Mouse (Mus musculus): ENCODE measurements at regions not wholly inside any gene's neighbourhood (a gene's known extent, or its start where the extent isn't known, plus 50 kb on each side); places are given as distances from the start of the nearest gene placed in this dataset.

- no peak for DNase-seq (ENCODE audit: low spot score)
Observed at GRCm38 (mm10) chr19:21913005-21913670, 135.0 kb downstream of the Cemip2 start.

- DNase-seq (ENCODE audit: low spot score): no peak
Observed at GRCm38 (mm10) chr19:21913748-21914611, 135.8 kb downstream of the Cemip2 start.

- DNase-seq (ENCODE audit: low spot score): no peak
Observed at GRCm38 (mm10) chr19:21914658-21915057, 136.5 kb downstream of the Cemip2 start.

DNA sequence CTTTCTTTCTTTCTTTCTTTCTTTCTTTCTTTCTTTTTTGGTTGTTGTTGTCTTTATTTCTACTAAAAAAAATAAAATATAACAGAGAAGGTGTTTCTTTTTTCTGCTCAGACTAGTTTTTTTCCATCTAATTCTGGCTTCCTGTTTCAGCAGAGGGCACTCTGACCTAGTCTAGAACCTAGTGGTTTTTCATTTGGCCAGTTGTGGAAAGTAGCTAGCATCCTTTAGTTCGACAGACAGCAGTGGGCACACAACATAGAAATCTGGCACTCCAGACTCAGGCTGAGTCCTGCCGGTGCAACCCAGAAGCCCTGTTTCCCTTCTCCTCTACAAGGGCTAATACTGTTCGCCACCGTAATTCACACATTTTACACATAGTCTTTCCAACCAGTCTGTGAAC lies 140.0 kb downstream of the Cemip2 start:
- DNase-seq (ENCODE audit: low spot score): no peak

DNA sequence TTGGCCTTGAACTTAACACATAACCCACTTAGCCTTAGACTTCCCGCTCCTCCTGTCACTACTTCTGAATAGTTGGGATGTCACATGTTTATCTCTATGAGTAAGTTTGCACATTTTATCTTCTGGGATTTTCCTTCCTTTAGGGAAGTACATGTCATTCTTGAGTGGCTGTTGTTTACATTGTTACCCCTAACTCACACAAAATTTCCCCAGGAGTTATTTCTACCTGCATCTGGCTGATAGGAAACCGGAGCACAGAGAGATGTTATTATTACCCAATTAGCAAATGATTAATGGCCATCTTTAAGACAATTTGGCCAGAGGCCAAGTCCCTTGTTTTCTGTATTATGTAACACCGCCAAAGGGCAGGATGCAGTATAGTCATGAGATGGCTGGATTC lies 140.9 kb downstream of the Cemip2 start:
- no peak for DNase-seq (ENCODE audit: low spot score)

DNA sequence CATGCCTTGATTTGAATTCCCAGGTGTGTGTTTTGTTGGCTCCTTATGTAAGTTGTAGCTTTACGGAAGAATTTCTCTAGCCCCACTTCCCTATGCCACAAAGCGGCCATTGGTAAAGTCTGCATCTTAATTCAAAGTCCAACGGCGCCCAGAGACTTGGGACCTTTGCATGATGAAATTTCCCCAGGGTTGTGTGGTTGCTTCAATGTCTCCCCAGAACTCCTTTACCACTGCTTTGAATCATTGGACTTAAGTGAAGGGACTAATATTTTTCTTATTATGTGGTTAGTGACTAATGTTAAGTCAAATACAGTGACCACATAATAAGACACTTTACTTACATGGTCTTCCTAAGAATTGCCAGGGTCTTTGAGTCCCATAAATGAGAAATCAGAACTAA lies 162.0 kb downstream of the Cemip2 start:
- no peak for DNase-seq (ENCODE audit: low spot score)

- no peak for DNase-seq (ENCODE audit: low spot score)
Observed at GRCm38 (mm10) chr19:21941720-21942119, 163.6 kb downstream of the Cemip2 start.

GRCm38 (mm10) chr19:21942286-21942685 lies 164.1 kb downstream of the Cemip2 start:
- DNase-seq (ENCODE audit: low spot score): no peak

DNA sequence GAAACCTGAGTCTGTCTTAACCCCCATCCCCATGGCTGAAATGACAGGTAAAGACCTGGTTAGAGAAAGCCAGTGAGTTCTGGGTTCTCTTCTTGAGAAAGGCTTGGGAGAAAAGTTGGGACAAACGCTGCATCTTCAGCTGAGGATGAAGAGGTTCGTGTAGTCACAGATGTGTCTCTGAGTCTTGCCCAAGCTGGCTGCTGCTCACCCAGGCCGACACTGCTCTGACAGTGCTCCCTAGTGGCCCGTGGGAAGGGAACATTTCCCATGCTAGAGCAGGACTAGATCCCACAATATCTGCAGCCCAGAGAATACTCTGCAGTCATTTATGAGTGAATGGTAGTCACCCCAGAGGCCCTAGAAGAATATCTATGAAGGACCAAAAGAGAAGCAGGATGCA lies 165.3 kb downstream of the Cemip2 start:
- no peak for DNase-seq (ENCODE audit: low spot score)

DNA sequence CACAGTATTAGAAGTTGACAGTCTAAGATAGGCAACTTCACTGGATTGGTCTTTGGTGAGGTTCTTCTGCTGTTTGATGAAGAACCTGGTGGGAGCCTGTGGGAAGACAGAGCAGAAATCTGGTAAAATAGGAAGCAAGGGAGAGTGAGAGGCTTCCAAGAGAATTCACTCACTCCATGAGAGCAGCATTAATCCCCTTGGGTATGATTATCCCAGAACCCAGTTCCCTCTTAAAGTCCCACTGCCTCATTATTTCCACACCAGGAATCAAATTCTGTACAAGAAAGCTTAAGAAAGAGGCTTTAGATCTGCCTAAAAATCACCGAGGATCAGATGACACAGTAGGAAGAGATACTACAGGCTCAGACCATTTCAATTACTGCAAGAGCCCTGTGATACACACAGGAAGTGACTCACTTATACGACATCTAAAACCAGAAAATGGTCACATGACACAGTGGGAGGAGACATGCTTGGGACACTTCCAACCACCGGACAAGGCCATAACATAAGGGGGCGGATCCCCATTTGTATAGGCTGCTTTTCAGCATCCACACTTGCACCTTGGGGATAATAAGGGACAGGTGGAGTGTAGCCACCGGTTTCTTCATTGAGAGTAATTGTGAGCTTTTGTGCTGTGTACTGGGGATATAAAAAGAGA lies 168.2 kb downstream of the Cemip2 start:
- DNase-seq (ENCODE audit: low spot score): no peak

DNA sequence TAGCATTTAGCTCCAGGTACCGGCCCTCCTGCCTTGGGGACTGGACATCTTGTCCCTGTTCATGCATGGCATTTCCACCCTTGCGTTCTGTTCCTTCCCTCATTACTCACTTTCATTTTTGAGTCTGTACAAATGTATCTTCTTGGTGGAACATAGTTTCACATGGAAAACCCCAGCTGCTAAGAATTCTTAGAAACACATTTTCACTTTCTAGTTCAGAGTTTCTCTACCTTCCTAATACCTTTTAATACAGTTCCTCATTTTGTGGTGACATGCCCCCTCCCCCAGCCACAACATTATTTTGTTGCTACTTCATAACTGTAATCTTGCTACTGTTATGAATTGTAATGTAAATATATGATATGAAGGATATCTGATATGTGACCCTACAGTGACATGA lies 169.9 kb downstream of the Cemip2 start:
- DNase-seq (ENCODE audit: low spot score): no peak

DNA sequence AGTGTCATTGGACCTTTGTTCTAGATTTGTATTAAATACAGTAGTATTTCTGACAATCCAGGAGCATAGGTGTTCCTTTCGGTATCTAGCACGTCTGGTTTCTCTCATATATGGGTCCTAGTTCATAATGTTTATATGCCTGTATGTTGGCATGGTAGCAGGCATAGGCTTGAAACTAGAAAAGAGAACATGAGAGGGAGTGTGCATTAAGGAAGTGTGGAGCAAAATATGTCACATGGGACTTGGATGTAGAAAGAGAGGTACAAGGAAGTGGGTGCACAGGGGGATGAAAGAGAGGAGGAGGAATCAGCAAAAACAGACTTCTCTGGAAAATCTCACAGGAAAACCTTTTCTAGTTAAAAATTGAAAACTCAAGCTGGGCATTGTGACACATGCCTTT lies 176.2 kb upstream of the Trpm3 start:
- DNase-seq (ENCODE audit: low spot score): no peak

- DNase-seq (ENCODE audit: low spot score): no peak
Observed at GRCm38 (mm10) chr19:21989857-21990256, 149.0 kb upstream of the Trpm3 start.

GRCm38 (mm10) chr19:21990970-21991369 lies 147.9 kb upstream of the Trpm3 start:
- DNase-seq (ENCODE audit: low spot score): no peak

DNA sequence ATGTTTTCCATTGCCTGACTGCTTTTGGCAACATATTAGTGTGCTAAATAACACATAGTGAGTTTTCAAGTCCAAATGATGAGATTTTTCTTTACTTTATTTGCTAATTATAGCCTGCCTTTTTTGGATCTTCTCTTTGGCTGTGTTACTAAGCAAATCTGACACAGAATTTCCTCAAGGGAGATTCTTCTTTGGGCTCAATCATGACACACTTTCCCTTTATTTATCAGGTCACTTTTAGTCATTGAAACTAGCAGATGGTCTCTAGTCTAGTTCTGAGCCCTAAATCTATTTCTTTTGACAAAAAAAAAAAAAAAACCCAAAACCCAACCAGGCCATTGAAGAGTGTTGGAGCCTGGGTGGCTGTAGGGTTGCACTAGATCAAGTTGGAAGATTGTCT lies 147.4 kb upstream of the Trpm3 start:
- no peak for DNase-seq (ENCODE audit: low spot score)

- no peak for DNase-seq (ENCODE audit: low spot score)
Observed at GRCm38 (mm10) chr19:21999621-22000020, 139.2 kb upstream of the Trpm3 start.

GRCm38 (mm10) chr19:22008053-22008935 lies 130.6 kb upstream of the Trpm3 start:
- no peak for DNase-seq (ENCODE audit: low spot score)

DNA sequence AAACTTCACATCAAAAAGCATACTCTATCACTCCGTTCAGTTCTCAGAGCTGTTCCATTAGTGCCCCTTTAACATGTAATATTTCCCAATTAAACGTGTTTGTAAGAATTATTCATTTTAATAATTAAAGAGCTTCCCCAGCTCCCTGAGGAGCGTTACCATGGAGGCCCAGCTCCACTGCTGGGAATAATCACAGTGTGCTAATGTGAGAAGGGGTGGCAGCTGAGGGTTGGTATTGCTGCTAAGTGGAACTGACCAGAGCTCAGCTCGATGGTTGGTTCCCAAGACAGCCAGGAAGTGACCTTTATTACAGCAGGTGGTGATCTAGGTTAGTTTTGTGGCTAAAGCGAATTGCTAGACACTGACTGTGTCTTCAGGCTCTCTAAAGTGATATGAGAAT lies 128.6 kb upstream of the Trpm3 start:
- DNase-seq (ENCODE audit: low spot score): no peak

- DNase-seq (ENCODE audit: low spot score): no peak
Observed at GRCm38 (mm10) chr19:22015854-22016610, 122.8 kb upstream of the Trpm3 start.

DNA sequence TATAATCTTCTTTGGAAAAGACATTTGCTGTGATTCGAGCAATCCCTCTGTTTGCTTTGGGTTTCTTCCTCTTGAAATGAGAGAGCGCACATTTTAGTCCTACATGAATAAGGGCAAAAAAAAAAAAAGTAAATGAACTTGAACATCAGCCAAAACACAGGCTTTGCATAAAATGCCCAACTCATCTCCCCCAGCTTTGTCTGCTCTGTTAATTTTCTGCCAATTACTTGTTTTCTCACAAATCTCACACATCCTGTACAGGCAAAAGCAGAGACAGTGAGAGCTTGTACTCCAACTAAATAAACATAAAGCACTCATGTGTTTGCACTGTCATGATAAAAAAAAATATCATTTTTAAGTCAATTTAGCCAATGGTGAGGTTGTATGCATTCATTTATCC lies 121.4 kb upstream of the Trpm3 start:
- no peak for DNase-seq (ENCODE audit: low spot score)

GRCm38 (mm10) chr19:22027577-22027976 lies 111.3 kb upstream of the Trpm3 start:
- DNase-seq (ENCODE audit: low spot score): no peak
